Mouse (Mus musculus): ENCODE results near the gene Olfr653. TPM values are rescaled to one million over a fixed set of nuclear protein-coding genes. Genes with fewer than 3 reads are reported as not detected.

The Olfr653 gene
- not detected in 2 replicates for polyA plus RNA-seq (2012; rRNA removed)

DNA sequence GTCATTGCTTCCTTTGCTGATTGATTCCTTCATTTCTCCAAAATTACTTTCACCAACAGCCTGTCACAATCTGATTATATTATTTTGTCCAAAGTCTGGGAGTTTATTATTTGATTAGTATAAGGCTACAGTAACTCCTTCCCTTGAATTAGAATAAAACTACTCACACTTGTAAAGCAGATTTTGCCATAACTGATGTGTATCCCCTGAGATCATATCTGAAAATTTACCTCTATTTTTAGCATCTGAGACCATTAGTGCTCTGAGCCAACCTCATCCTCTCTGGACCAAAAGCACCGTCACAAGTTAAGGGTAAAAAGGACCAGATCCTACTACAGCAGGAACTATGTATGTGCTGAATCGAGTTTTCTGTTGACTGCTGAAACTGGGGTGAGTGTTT lies at the start of gene Olfr653:
Olfr653 (plus strand) TSS at position 301 of the 400 bp plus-strand sequence.
- no peak for TF ChIP-seq CTCF (IDR thresholded peaks at IDR 0.05; ENCODE audit: insufficient read depth, low read length)
- TF ChIP-seq POLR2A (IDR thresholded peaks at IDR 0.05; ENCODE audit: borderline replicate concordance, extremely low read depth, low read depth, low read length): no peak
- no peak within 1 kb of the TSS for H3K4me3 ChIP-seq (replicated peaks; ENCODE audit: extremely low read depth, low read depth, low read length)
- no peak for DNase-seq
- WGBS: 49% methylated on average over 2 of the region's 2 CpGs
- H3K4me1 ChIP-seq (ENCODE audit: control insufficient read depth, insufficient read depth, low read length): no peaks in the 10 kb centered on the region

- no peak for DNase-seq
- Histone ChIP-seq H3K4me1 (ENCODE audit: control insufficient read depth, insufficient read depth, low read length) (no peaks in the 10 kb centered on the region), H3K4me3 (replicated peaks; ENCODE audit: extremely low read depth, low read depth, low read length) (no peak within 1 kb of the TSS)
- TF ChIP-seq POLR2A (IDR thresholded peaks at IDR 0.05; ENCODE audit: borderline replicate concordance, extremely low read depth, low read depth, low read length): no peak
- TF ChIP-seq CTCF (IDR thresholded peaks at IDR 0.05; ENCODE audit: insufficient read depth, low read length): no peak
- WGBS: 64% methylated on average over 5 of the region's 5 CpGs
Measured at GRCm38 (mm10) chr7:104549833-104550232, 27.3 kb upstream of the Olfr653 start, which contains the start of gene Olfr651. TSS of gene Olfr651 (plus strand) at chr7:104550133.

DNA sequence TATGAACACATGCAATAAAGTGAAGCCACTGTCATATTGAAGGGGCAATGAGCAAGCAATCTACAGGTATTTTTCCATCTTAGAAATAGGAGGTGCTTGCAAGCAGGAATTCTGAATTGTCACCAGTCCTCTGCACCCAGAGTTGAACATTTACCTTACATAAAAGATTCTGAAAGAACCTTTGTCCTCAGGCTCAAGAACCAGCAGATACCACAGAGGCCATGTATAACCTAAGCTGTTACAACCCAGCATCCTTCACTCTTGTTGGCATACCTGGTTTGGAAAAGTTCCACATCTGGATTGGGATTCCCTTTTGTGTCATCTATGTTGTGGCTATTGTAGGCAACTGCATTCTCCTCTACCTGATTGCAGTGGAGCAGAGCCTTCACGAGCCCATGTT lies 24.4 kb upstream of the Olfr653 start:
- Histone ChIP-seq H3K4me1 (ENCODE audit: control insufficient read depth, insufficient read depth, low read length) (no peaks in the 10 kb centered on the region), H3K4me3 (replicated peaks; ENCODE audit: extremely low read depth, low read depth, low read length) (no peak overlapping the region)
- no peak for TF ChIP-seq CTCF (IDR thresholded peaks at IDR 0.05; ENCODE audit: insufficient read depth, low read length)
- TF ChIP-seq POLR2A (IDR thresholded peaks at IDR 0.05; ENCODE audit: borderline replicate concordance, extremely low read depth, low read depth, low read length): no peak
- WGBS: 54% methylated on average over 1 of the region's 1 CpGs
- no peak for DNase-seq

DNA sequence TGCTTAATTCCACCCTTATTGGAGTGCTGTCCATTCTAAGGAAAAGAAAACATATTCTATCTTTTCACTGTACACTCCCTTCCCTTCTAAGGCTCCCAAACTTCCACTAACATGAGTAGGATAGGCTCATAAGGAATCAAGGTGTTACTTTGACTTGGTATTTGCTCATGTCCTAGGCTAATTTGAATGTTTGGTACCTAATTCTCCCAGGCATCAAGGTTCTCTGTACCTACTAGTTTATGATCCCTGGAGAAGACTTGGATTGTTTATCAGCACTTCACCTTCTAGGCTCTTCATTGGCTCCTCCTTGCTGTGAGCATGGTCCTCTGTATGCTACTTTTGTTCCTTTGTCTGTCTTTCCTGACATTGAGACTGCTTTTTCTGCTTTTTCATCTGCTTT lies 16.5 kb upstream of the Olfr653 start, which contains the start of gene Olfr652:
Olfr652 (plus strand) TSS at position 301 of the 400 bp plus-strand sequence.
- TF ChIP-seq CTCF (IDR thresholded peaks at IDR 0.05; ENCODE audit: insufficient read depth, low read length): no peak
- no peak for TF ChIP-seq POLR2A (IDR thresholded peaks at IDR 0.05; ENCODE audit: borderline replicate concordance, extremely low read depth, low read depth, low read length)
- DNase-seq: no peak
- no peak within 1 kb of the TSS for H3K4me3 ChIP-seq (replicated peaks; ENCODE audit: extremely low read depth, low read depth, low read length)
- H3K4me1 ChIP-seq (ENCODE audit: control insufficient read depth, insufficient read depth, low read length): no peaks in the 10 kb centered on the region

DNA sequence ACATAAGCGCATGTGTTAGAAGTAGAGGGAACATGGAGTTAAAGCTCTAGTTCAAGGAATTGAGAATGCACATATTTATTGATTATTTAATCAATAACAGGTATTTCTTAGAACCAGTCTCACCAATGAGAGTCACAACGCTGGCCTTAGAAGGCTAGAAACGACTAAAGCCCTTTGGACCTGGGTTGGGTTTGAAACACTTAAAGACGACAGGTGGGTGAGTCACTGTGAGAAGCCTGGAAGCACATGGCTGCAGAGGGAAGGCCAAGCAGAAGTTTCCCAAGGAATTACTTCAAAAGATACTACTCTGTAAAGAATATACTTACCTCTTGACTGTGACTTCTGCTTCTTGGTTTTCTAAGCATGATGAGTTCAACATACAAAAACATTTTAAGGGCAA lies 3.7 kb downstream of the Olfr653 start:
- DNase-seq: no peak
- 88% methylated on average over 4 of the region's 4 CpGs for WGBS
- Histone ChIP-seq H3K4me1 (ENCODE audit: control insufficient read depth, insufficient read depth, low read length) (no peaks in the 10 kb centered on the region), H3K4me3 (replicated peaks; ENCODE audit: extremely low read depth, low read depth, low read length) (no peak overlapping the region)
- TF ChIP-seq CTCF (IDR thresholded peaks at IDR 0.05; ENCODE audit: insufficient read depth, low read length) (no peak), POLR2A (IDR thresholded peaks at IDR 0.05; ENCODE audit: borderline replicate concordance, extremely low read depth, low read depth, low read length) (no peak)

DNA sequence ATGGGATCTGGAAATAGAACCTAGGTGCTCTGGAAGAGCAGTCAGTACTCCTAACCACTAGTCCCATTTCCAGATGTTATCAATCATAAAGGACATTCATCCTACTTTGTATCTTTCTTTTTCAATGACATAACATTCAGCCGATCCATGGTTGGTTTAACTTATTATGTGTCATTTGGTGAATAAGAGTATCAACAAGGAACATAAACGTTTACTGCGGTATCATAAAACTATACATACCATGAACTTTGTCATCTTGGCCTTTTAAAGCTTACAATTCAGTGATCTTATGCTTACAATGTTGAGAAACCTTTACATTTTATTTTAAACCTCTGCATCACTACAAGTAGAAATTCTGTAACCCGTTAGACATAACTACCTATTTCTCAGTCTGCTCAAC lies 4.3 kb downstream of the Olfr653 start:
- TF ChIP-seq POLR2A (IDR thresholded peaks at IDR 0.05; ENCODE audit: borderline replicate concordance, extremely low read depth, low read depth, low read length) (no peak), CTCF (IDR thresholded peaks at IDR 0.05; ENCODE audit: insufficient read depth, low read length) (no peak)
- Histone ChIP-seq H3K4me3 (replicated peaks; ENCODE audit: extremely low read depth, low read depth, low read length) (no peak overlapping the region), H3K4me1 (ENCODE audit: control insufficient read depth, insufficient read depth, low read length) (no peaks in the 10 kb centered on the region)
- no peak for DNase-seq
- WGBS: 75% methylated on average over 4 of the region's 4 CpGs

DNA sequence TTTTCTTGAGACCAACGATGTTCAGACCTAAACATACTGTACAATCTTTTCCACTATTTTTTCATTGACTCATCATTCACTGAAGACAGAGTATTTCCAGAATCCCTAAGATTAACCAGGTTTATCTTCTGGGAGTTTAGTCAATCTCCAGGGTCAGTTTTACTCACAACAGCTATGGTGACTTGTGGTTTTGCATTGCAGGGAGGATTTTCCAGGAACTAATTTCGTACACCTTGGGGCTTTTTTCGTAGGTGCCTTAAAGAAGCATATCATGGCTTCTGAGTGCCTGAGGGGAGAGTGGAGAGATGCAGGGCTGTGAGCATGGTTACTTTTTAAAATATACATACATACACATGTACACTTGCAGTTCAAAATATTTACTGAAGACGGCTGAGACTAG lies 9.6 kb downstream of the Olfr653 start, which contains the start of gene Olfr654:
Olfr654 (plus strand) TSS at position 301 of the 400 bp plus-strand sequence.
- H3K4me1 ChIP-seq (ENCODE audit: control insufficient read depth, insufficient read depth, low read length): no peaks in the 10 kb centered on the region
- no peak for DNase-seq
- TF ChIP-seq CTCF (IDR thresholded peaks at IDR 0.05; ENCODE audit: insufficient read depth, low read length) (no peak), POLR2A (IDR thresholded peaks at IDR 0.05; ENCODE audit: borderline replicate concordance, extremely low read depth, low read depth, low read length) (no peak)
- WGBS: 75% methylated on average over 4 of the region's 4 CpGs
- H3K4me3 ChIP-seq (replicated peaks; ENCODE audit: extremely low read depth, low read depth, low read length): no peak within 1 kb of the TSS

DNA sequence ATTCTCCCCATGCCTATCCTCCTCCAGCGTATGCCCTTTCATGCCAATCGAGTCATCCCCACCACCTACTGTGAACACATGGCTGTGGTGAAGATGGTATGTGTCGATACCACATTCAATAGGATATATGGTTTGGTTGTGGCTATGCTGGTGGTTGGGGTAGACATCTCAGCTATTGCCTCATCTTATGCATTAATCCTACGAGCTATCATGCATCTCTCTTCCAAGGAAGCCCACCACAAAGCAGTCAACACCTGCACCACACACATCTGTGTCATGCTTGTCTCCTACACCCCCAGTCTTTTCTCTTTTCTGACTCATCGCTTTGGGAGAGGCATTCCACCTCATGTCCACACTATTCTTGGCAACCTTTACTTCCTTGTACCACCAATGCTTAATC lies 11.2 kb downstream of the Olfr653 start:
- no peaks in the 10 kb centered on the region for H3K4me1 ChIP-seq (ENCODE audit: control insufficient read depth, insufficient read depth, low read length)
- TF ChIP-seq POLR2A (IDR thresholded peaks at IDR 0.05; ENCODE audit: borderline replicate concordance, extremely low read depth, low read depth, low read length) (no peak), CTCF (IDR thresholded peaks at IDR 0.05; ENCODE audit: insufficient read depth, low read length) (no peak)
- DNase-seq: no peak
- H3K4me3 ChIP-seq (replicated peaks; ENCODE audit: extremely low read depth, low read depth, low read length): no peak overlapping the region
- 74% methylated on average over 5 of the region's 5 CpGs for WGBS

- Histone ChIP-seq H3K4me1 (ENCODE audit: control insufficient read depth, insufficient read depth, low read length) (no peaks in the 10 kb centered on the region), H3K4me3 (replicated peaks; ENCODE audit: extremely low read depth, low read depth, low read length) (no peak within 1 kb of the TSS)
- WGBS: 69% methylated on average over 2 of the region's 2 CpGs
- no peak for TF ChIP-seq POLR2A (IDR thresholded peaks at IDR 0.05; ENCODE audit: borderline replicate concordance, extremely low read depth, low read depth, low read length)
- no peak for TF ChIP-seq CTCF (IDR thresholded peaks at IDR 0.05; ENCODE audit: insufficient read depth, low read length)
- DNase-seq: no peak
Measured at GRCm38 (mm10) chr7:104601679-104602078, 24.6 kb downstream of the Olfr653 start, which contains the start of gene Olfr655. TSS of gene Olfr655 (minus strand) at chr7:104601779.

DNA sequence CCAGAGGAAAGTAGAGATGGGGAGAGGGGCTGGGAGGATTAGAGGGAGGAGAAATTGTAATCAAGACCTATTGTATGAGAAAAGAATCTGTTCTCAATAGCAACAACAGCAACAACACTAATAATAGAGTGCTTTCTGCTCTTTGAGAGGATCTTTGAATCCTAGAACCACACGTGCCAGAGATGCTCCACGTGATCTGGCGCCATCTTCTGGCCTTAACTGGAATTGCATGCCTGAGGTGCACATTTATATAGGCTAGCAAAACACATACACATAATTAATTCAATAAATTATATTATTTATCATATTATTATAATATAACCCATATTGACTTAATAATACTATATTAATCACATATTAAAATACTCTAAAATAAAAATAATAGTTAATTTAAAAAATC lies 26.1 kb downstream of the Olfr653 start:
- TF ChIP-seq CTCF (IDR thresholded peaks at IDR 0.05; ENCODE audit: insufficient read depth, low read length) (peak; percentile 78), POLR2A (IDR thresholded peaks at IDR 0.05; ENCODE audit: borderline replicate concordance, extremely low read depth, low read depth, low read length) (no peak)
- H3K4me3 ChIP-seq (replicated peaks; ENCODE audit: extremely low read depth, low read depth, low read length): no peak overlapping the region
- no peaks in the 10 kb centered on the region for H3K4me1 ChIP-seq (ENCODE audit: control insufficient read depth, insufficient read depth, low read length)
- peak; percentile 5 for DNase-seq
- 4% methylated on average over 3 of the region's 3 CpGs for WGBS
